ENCODE assay signal across 8 mouse cellular contexts in the genomic region with DNA sequence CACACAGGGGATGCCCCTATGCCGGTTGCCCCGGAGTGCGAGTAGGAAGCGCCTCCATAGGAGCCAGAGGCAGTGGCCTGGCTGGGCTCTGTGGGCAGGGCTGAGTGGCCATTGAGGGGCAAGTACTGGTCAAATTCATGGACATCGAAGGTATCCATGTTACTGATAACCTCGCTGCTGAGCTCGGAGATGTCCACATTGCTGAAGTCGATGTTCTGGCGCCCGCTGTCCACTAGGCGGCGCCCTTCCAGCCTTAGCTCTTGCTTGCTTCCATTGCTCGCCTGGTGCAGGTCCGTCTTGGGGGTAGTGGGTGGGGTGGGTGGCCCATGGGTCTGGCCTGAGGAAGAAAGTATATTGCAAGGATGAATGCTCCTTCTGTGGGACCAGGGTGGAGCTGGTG. TPM values are rescaled to one million over a fixed set of nuclear protein-coding genes. Genes with fewer than 3 reads are reported as not detected.
DNase-seq lines count a peak whose midpoint lies in the region; ATAC-seq and TF ChIP-seq lines count a peak whose summit lies in the region.

No protein-coding gene starts in this region.

- TF ChIP-seq CTCF in CH12.LX (conservative IDR thresholded peaks at IDR 0.05 in 1 of 2, IDR thresholded peaks at IDR 0.05 in 1 of 2; ENCODE audit: low read depth in 2 of 2, low read length in 2 of 2) = peak; percentile 84 to 93
- TF ChIP-seq CTCF in heart, postnatal 0 days (IDR thresholded peaks at IDR 0.05; ENCODE audit: low read depth) = peak; percentile 82

- peaks cover 6% of the 10 kb centered on the region for H3K9me3 ChIP-seq in CH12.LX (replicated peaks; ENCODE audit: low read length)
- no peaks in the 10 kb centered on the region for H3K9me3 ChIP-seq in heart, postnatal 0 days (replicated peaks; ENCODE audit: control insufficient read depth, low read length)
- H3K9me3 ChIP-seq in lung, embryonic 15.5 days = no peaks in the 10 kb centered on the region

- peaks cover 15 to 19% of the 10 kb centered on the region in 2 experiments for H3K4me1 ChIP-seq in CH12.LX (ENCODE audit: control insufficient read depth in 1 of 2, insufficient read depth in 2 of 2)
- H3K4me1 ChIP-seq in heart, postnatal 0 days (ENCODE audit: control insufficient read depth, insufficient read depth) = peaks cover 25% of the 10 kb centered on the region
- peaks cover 31% of the 10 kb centered on the region for H3K4me1 ChIP-seq in lung, embryonic 15.5 days

- H3K4me2 ChIP-seq in CH12.LX (ENCODE audit: insufficient read depth, low read depth, poor library complexity, severe bottlenecking) = peak overlapping the region; percentile 14
- H3K4me2 ChIP-seq in heart, postnatal 0 days (ENCODE audit: low read depth, low read length) = no peak overlapping the region
- 0 out of 2 replicates have a peak overlapping the region, but pooled peaks have one; percentile 10 for H3K4me2 ChIP-seq in lung, embryonic 15.5 days

- DNase-seq in CH12.LX (ENCODE audit: extremely low read depth) (peak; percentile 57), ZHBTc4 (ENCODE audit: low read depth, low spot score) (peak; percentile 87)
- peak; percentile 70 for DNase-seq in embryo, embryonic 9.5 days (ENCODE audit: extremely low spot score)
- no peak for DNase-seq in heart, postnatal 0 days (ENCODE audit: low spot score)
- DNase-seq in layer of hippocampus, adult 18-20 months (ENCODE audit: low spot score in 2 of 2) = peak; percentile 74 to 93
- peak; percentile 89 for DNase-seq in retina, embryonic 14.5 days (ENCODE audit: low spot score)
- DNase-seq in yolk sac, embryonic 10.5 days (ENCODE audit: low spot score) = peak; percentile 28

- peaks cover 87% of the 10 kb centered on the region for H3K27me3 ChIP-seq in CH12.LX (replicated peaks)
- peaks cover 40% of the 10 kb centered on the region for H3K27me3 ChIP-seq in heart, postnatal 0 days (ENCODE audit: control insufficient read depth, insufficient read depth, low read length)
- peaks cover 46% of the 10 kb centered on the region for H3K27me3 ChIP-seq in lung, embryonic 15.5 days

- in situ Hi-C loops in CH12.LX (cut with MboI; ENCODE audit: low pct_ligation_motif_present, low pct_unique_long_range_greater_than_20kb, low sequenced_read_pairs) = no loop called here

- WGBS in heart, postnatal 0 days = 22% methylated on average over 14 of the region's 14 CpGs
- WGBS in lung, embryonic 15.5 days = 19% methylated on average over 14 of the region's 14 CpGs

- dilution Hi-C loops in CH12.LX (cut with MboI; ENCODE audit: extremely low pct_ligation_motif_present, extremely low pct_unique_long_range_greater_than_20kb, low sequenced_read_pairs) = no loop called here

- H3K4me3 ChIP-seq in CH12.LX (replicated peaks in 1 of 3; ENCODE audit: low read depth in 2 of 3, low read length in 2 of 3, poor library complexity in 1 of 3) = no peak overlapping the region
- H3K4me3 ChIP-seq in heart, postnatal 0 days (ENCODE audit: low read depth, low read length) = no peak overlapping the region
- H3K4me3 ChIP-seq in lung, embryonic 15.5 days = no peak overlapping the region

- no peak overlapping the region for H3K27ac ChIP-seq in CH12.LX (ENCODE audit: insufficient read depth, low read depth)
- no peak overlapping the region for H3K27ac ChIP-seq in heart, postnatal 0 days (ENCODE audit: low read depth)
- no peak overlapping the region for H3K27ac ChIP-seq in lung, embryonic 15.5 days

- TF ChIP-seq POLR2A in CH12.LX (IDR thresholded peaks at IDR 0.05; ENCODE audit: low read depth, low read length) = no peak

- H3K9ac ChIP-seq in CH12.LX (ENCODE audit: insufficient read depth, low read depth) = no peak overlapping the region
- H3K9ac ChIP-seq in heart, postnatal 0 days (replicated peaks; ENCODE audit: low read depth, low read length) = no peak overlapping the region
- H3K9ac ChIP-seq in lung, embryonic 15.5 days = no peak overlapping the region

- TF ChIP-seq EP300 in CH12.LX (IDR thresholded peaks at IDR 0.05; ENCODE audit: low read length) = no peak
- no peak for TF ChIP-seq EP300 in heart, postnatal 0 days (IDR thresholded peaks at IDR 0.05; ENCODE audit: low read depth)

- H3K79me2 ChIP-seq in CH12.LX (replicated peaks; ENCODE audit: control insufficient read depth, extremely low read depth, insufficient read depth, poor library complexity, severe bottlenecking) = no peaks in the 10 kb centered on the region

- ATAC-seq in heart, postnatal 0 days (ENCODE audit: insufficient read depth, low read depth) = no peak
- ATAC-seq in lung, embryonic 15.5 days (ENCODE audit: borderline replicate concordance, extremely low read depth, low FRiP score, low TSS enrichment) = no peak

- H3K36me3 ChIP-seq in CH12.LX (replicated peaks in 1 of 2; ENCODE audit: control insufficient read depth in 1 of 2, insufficient read depth in 1 of 2, low read length in 1 of 2) = no peaks in the 10 kb centered on the region
- no peaks in the 10 kb centered on the region for H3K36me3 ChIP-seq in heart, postnatal 0 days (replicated peaks; ENCODE audit: control insufficient read depth, insufficient read depth, low read length)
- no peaks in the 10 kb centered on the region for H3K36me3 ChIP-seq in lung, embryonic 15.5 days

- peak; percentile 45 for TF ChIP-seq RAD21 in CH12.LX (IDR thresholded peaks at IDR 0.05; ENCODE audit: low read depth, low read length)

TF ChIP-seq in CH12.LX, 34 proteins besides CTCF, POLR2A, EP300 and RAD21:
- TF ChIP-seq ZNF384 (IDR thresholded peaks at IDR 0.05; ENCODE audit: low read depth, low read length) (no peak), SMC3 (IDR thresholded peaks at IDR 0.05; ENCODE audit: low read depth, low read length) (peak; percentile 77), TCF12 (IDR thresholded peaks at IDR 0.05; ENCODE audit: low read depth, low read length) (0 out of 2 replicates have a peak, but pooled peaks have one; percentile 16)

RNA-seq across cellular contexts. Expression of gene Sox8, which starts 2.7 kb away (rescaled TPM):
- total RNA-seq in CH12.LX (2012; rRNA removed) = not detected in 2 replicates
- total RNA-seq in CH12.LX (2014; rRNA removed) = not detected in 2 replicates
- not detected in 2 replicates for polyA plus RNA-seq in CH12.LX (2012; ENCODE audit: insufficient read length, low read depth)
- total RNA-seq in heart, postnatal 0 days (2014; rRNA removed; ENCODE audit: low replicate concordance) = not detected in 2 replicates
- polyA plus RNA-seq in heart, postnatal 0 days (2015; fragmentation: Nextera tagmentation; extraction: Ambion mirVana) = 0.11 and 0.37 TPM in 2 replicates
- 10 to 100 TPM; 55.6 to 60.1 TPM for total RNA-seq in layer of hippocampus, adult 18-20 months (2021)
- polyA plus RNA-seq in lung, embryonic 15.5 days (2015; fragmentation: Nextera tagmentation; extraction: Ambion mirVana) = 0.35 and 0.76 TPM in 2 replicates

RNA-seq across cellular contexts. Expression of gene Lmf1, which starts 11.1 kb away (rescaled TPM):
- total RNA-seq in CH12.LX (2012; rRNA removed) (17.3 and 26.9 TPM in 2 replicates), CH12.LX (2014; rRNA removed) (11.2 and 13.3 TPM in 2 replicates)
- 12.1 and 15.2 TPM in 2 replicates for polyA plus RNA-seq in CH12.LX (2012; ENCODE audit: insufficient read length, low read depth)
- total RNA-seq in heart, postnatal 0 days (2014; rRNA removed; ENCODE audit: low replicate concordance) = 44.9 and 52.8 TPM in 2 replicates
- polyA plus RNA-seq in heart, postnatal 0 days (2015; fragmentation: Nextera tagmentation; extraction: Ambion mirVana) = 30.6 and 34.3 TPM in 2 replicates
- 10 to 100 TPM; 24.9 to 25.6 TPM for total RNA-seq in layer of hippocampus, adult 18-20 months (2021)
- 25.7 and 26.7 TPM in 2 replicates for polyA plus RNA-seq in lung, embryonic 15.5 days (2015; fragmentation: Nextera tagmentation; extraction: Ambion mirVana)

Comparison
In these comparisons a context has a peak if more than half of its experiments do, and no peak if none do; other contexts are left out.
1. RNA of gene Sox8, which starts 2.7 kb away (total RNA-seq): 55.6 to 60.1 TPM in layer of hippocampus, adult 18-20 months; not detected in CH12.LX and not detected in heart, postnatal 0 days; every median in the first group is over 10 times any median in the second.